Mouse (Mus musculus) intestine, postnatal 0 days (tissue): ENCODE data around the gene Kalrn. TPM values are rescaled to one million over a fixed set of nuclear protein-coding genes. Genes with fewer than 3 reads are reported as not detected.

ENCODE experiments used
- ATAC-seq: fragments of 200-750 bp; cut with Nextera tagmentation; 2 replicates; pipeline ENCODE4 v1.8.0; 2017; ENCODE audit warnings: mild to moderate bottlenecking, moderate TSS enrichment, moderate library complexity
- H3K27ac ChIP-seq: fragments of 300-500 bp; sonication (generic); 2 replicates; pipeline ENCODE4 v1.5.1; 2014; ENCODE audit warnings: mild to moderate bottlenecking, low read depth, low read length, moderate library complexity
- H3K27me3 ChIP-seq: fragments of 300-500 bp; sonication (generic); replicated peaks from 2 replicates; pipeline ENCODE4 v1.6.1; 2014; ENCODE audit warnings: low read length, mixed read lengths; ENCODE audit not compliant: control insufficient read depth, insufficient read depth
- H3K36me3 ChIP-seq: fragments of 300-500 bp; sonication (generic); 2 replicates; pipeline ENCODE4 v1.6.1; 2014; ENCODE audit warnings: mild to moderate bottlenecking, moderate library complexity; ENCODE audit not compliant: control insufficient read depth, insufficient read depth
- H3K4me1 ChIP-seq: fragments of 300-500 bp; sonication (generic); replicated peaks from 2 replicates; pipeline ENCODE4 v1.6.1; 2014; ENCODE audit warnings: antibody characterized with exemption, low read length, mixed read lengths; ENCODE audit not compliant: control insufficient read depth, insufficient read depth
- H3K4me2 ChIP-seq: fragments of 300-500 bp; sonication (generic); replicated peaks from 2 replicates; pipeline ENCODE4 v1.6.1; 2014; ENCODE audit warnings: low read depth, mild to moderate bottlenecking, moderate library complexity
- H3K4me3 ChIP-seq: fragments of 300-500 bp; sonication (generic); 2 replicates; pipeline ENCODE4 v1.5.1; 2014; ENCODE audit warnings: low read depth, low read length
- H3K9ac ChIP-seq: fragments of 300-500 bp; sonication (generic); 2 replicates; pipeline ENCODE4 v1.6.1; 2014; ENCODE audit warnings: mild to moderate bottlenecking, low read depth, low read length
- H3K9me3 ChIP-seq: fragments of 300-500 bp; sonication (generic); 2 replicates; pipeline ENCODE4 v1.6.1; 2016; ENCODE audit warnings: mixed run types; ENCODE audit not compliant: control insufficient read depth
- CTCF ChIP-seq: sonication (generic); IDR thresholded peaks from 2 replicates; pipeline ENCODE4 v1.5.1; 2016; ENCODE audit warnings: low read depth, mild to moderate bottlenecking, control low read depth, antibody characterized with exemption, moderate library complexity
- WGBS: fragments of 180-500 bp; shearing (Covaris S2); extraction: QIAGEN DNeasy Blood & Tissue Kit; methylation state at CpG from one replicate; pipeline ENCODE4 v1.1.7; 2014; 5-methylcytosine and 5-hydroxymethylcytosine counted together
- polyA plus RNA-seq: library from polyadenylated mRNA; unstranded; fragments of >200 nt; fragmentation: Nextera tagmentation; extraction: Ambion mirVana; gene quantifications from 2 replicates; pipeline ENCODE4 v1.2.1, GENCODE M21; 2015

Kalrn gene
- polyA plus RNA-seq, 1 experiment from 2014 or later = 7.5 TPM

GRCm38 (mm10) chr16:34034267-34034666 lies 539.1 kb downstream of the Kalrn start:
- Histone ChIP-seq H3K4me1 (peaks cover 14% of the 10 kb centered on the region), H3K27ac (no peak overlapping the region), H3K9me3 (no peaks in the 10 kb centered on the region), H3K4me2 (no peak overlapping the region), H3K4me3 (no peak overlapping the region), H3K36me3 (peaks cover 10% of the 10 kb centered on the region), H3K27me3 (no peaks in the 10 kb centered on the region), H3K9ac (no peak overlapping the region)
- WGBS = 93% methylated on average over 17 of the region's 17 CpGs
- no peak for ATAC-seq
- TF ChIP-seq CTCF = no peak

GRCm38 (mm10) chr16:34032011-34032645 lies 541.2 kb downstream of the Kalrn start:
- Histone ChIP-seq H3K4me1 (peaks cover 14% of the 10 kb centered on the region), H3K4me2 (peak overlapping the region; percentile 38; the same call in 1 of the 2 replicates), H3K4me3 (no peak overlapping the region), H3K27me3 (no peaks in the 10 kb centered on the region), H3K9me3 (no peaks in the 10 kb centered on the region), H3K36me3 (peaks cover 10% of the 10 kb centered on the region), H3K27ac (no peak overlapping the region), H3K9ac (no peak overlapping the region)
- TF ChIP-seq CTCF = no peak
- 43% methylated on average over 12 of the region's 12 CpGs for WGBS
- ATAC-seq = peak; percentile 36; the same call in 1 of the 2 replicates

GRCm38 (mm10) chr16:34031565-34031964 lies 541.8 kb downstream of the Kalrn start:
- peaks cover 13% of the 10 kb centered on the region for H3K4me1 ChIP-seq
- no peak for ATAC-seq
- WGBS = 58% methylated on average over 9 of the region's 9 CpGs
- H3K4me2 ChIP-seq = no peak overlapping the region; the same call in 1 of the 2 replicates
- no peak overlapping the region for H3K9ac ChIP-seq
- TF ChIP-seq CTCF = no peak
- H3K4me3 ChIP-seq = no peak overlapping the region
- H3K27ac ChIP-seq = no peak overlapping the region
- H3K9me3 ChIP-seq = no peaks in the 10 kb centered on the region
- H3K27me3 ChIP-seq = no peaks in the 10 kb centered on the region
- peaks cover 14% of the 10 kb centered on the region for H3K36me3 ChIP-seq

- no peak overlapping the region for H3K4me3 ChIP-seq
- ATAC-seq = no peak
- TF ChIP-seq CTCF = no peak
- no peak overlapping the region for H3K9ac ChIP-seq
- no peak overlapping the region for H3K27ac ChIP-seq
- no peaks in the 10 kb centered on the region for H3K9me3 ChIP-seq
- WGBS = 56% methylated on average over 4 of the region's 4 CpGs
- no peaks in the 10 kb centered on the region for H3K27me3 ChIP-seq
- peaks cover 14% of the 10 kb centered on the region for H3K36me3 ChIP-seq
- H3K4me1 ChIP-seq = peaks cover 10% of the 10 kb centered on the region
- no peak overlapping the region for H3K4me2 ChIP-seq
Measured at GRCm38 (mm10) chr16:34030379-34030778, 543.0 kb downstream of the Kalrn start.

GRCm38 (mm10) chr16:34029790-34030189 lies 543.5 kb downstream of the Kalrn start:
- WGBS = 51% methylated on average over 5 of the region's 5 CpGs
- no peak overlapping the region for H3K27ac ChIP-seq
- no peaks in the 10 kb centered on the region for H3K9me3 ChIP-seq
- no peak overlapping the region for H3K4me2 ChIP-seq
- peaks cover 14% of the 10 kb centered on the region for H3K36me3 ChIP-seq
- TF ChIP-seq CTCF = no peak
- H3K27me3 ChIP-seq = no peaks in the 10 kb centered on the region
- no peak overlapping the region for H3K4me3 ChIP-seq
- ATAC-seq = peak; percentile 50
- peaks cover 10% of the 10 kb centered on the region for H3K4me1 ChIP-seq
- H3K9ac ChIP-seq = no peak overlapping the region

GRCm38 (mm10) chr16:34017241-34017640 lies 556.1 kb downstream of the Kalrn start:
- ATAC-seq = no peak
- Histone ChIP-seq H3K27ac (no peak overlapping the region), H3K36me3 (peaks cover 4% of the 10 kb centered on the region; the same call in 1 of the 2 replicates), H3K4me2 (no peak overlapping the region), H3K27me3 (no peaks in the 10 kb centered on the region), H3K4me1 (no peaks in the 10 kb centered on the region), H3K9me3 (no peaks in the 10 kb centered on the region), H3K4me3 (no peak overlapping the region), H3K9ac (no peak overlapping the region)
- no peak for TF ChIP-seq CTCF
- 92% methylated on average over 8 of the region's 8 CpGs for WGBS
